Mouse (Mus musculus): ENCODE results near the gene Ndufs1.

DNA sequence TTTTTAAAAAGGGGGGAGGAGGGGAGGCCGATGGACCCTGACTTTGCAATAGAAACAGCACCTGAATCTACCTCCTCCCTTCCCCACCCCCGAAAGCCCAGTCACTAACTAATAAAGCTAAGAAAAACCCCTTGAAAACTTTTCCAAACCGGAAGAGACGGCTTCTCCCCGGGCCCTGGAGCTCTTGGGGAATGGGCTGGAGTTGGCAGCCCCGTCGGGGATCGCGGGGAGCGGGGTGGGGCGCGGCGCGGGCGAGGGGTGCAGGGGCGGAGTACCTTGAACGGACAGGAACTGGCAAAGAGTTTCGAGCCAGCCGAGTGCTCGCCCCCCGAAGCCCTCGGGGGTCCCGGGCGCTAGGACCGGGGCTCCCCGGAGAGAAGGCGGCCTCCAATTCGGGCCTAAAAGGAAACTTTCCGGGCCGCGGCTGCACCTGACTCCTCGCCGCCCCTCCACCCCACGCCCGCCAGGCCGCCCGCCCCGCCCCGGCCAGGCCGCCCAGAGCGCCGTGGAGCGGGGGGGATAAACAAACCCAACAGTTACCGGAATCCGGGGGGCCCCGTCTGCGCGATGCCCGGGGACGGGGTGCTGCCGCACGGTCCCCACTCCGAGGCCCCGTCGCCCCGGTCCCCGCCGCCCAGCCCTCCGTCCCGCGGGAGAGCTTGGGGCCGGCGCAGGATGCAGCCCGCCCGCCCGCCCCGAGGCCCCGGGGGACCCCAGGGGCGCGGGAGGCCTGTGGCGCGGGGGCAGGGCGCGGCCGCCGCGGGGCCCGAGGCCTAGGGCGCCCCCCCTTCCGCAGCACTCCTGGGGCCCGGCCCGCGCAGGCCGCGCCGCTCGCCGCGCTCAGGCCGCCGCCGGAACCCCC is 63.1 kb downstream of the Ndufs1 start:
- TF ChIP-seq CTCF (IDR thresholded peaks at IDR 0.05; ENCODE audit: borderline replicate concordance, insufficient read depth, low read depth, low read length) (no peak), POLR2A (IDR thresholded peaks at IDR 0.05; ENCODE audit: borderline replicate concordance, insufficient read depth, low read length) (no peak)

All from cerebellum, adult 2 months (tissue).